Mouse (Mus musculus) lung, adult 2 months (tissue): ENCODE data around the gene Pgm2.

ENCODE experiments used
- CTCF ChIP-seq: fragments of 200-500 bp; IDR thresholded peaks from 2 replicates; pipeline ENCODE4 v1.5.1; 2011; ENCODE audit warnings: mild to moderate bottlenecking, low read length, control low read depth; ENCODE audit not compliant: insufficient read depth
- POLR2A ChIP-seq: fragments of 200-500 bp; IDR thresholded peaks from 2 replicates; pipeline ENCODE4 v1.6.1; 2011; ENCODE audit warnings: low read depth, mild to moderate bottlenecking, control low read depth, low read length, borderline replicate concordance; ENCODE audit errors: extremely low read depth

GRCm38 (mm10) chr5:64136325-64136724 lies 43.6 kb downstream of the Pgm2 start:
- peak; percentile 66 for TF ChIP-seq CTCF
- no peak for TF ChIP-seq POLR2A
